Mouse (Mus musculus): ENCODE measurements around the gene Tagln2. TPM values are rescaled to one million over a fixed set of nuclear protein-coding genes. Genes with fewer than 3 reads are reported as not detected.
A peak's percentile ranks its signal among the peaks of the same experiment; 100 is the strongest.

Gene Tagln2
- polyA plus RNA-seq (2015; fragmentation: Nextera tagmentation; extraction: Ambion mirVana): 339 and 374 TPM in 2 replicates

GRCm38 (mm10) chr1:172499765-172500441 is at the start of gene Tagln2:
Gene Tagln2, plus strand, starts transcription at chr1:172500047.
- peak within 1 kb of the TSS; percentile 85 for H3K4me2 ChIP-seq (replicated peaks; ENCODE audit: low read depth)
- H3K9me3 ChIP-seq (ENCODE audit: control insufficient read depth): no peaks in the 10 kb centered on the region
- TF ChIP-seq CTCF (IDR thresholded peaks at IDR 0.05; ENCODE audit: low read depth): peak; percentile 60
- peak; percentile 64 for ATAC-seq
- WGBS: 1% methylated on average over 30 of the region's 30 CpGs
- H3K27me3 ChIP-seq (replicated peaks; ENCODE audit: control insufficient read depth, insufficient read depth, low read length): no peaks in the 10 kb centered on the region
- H3K27ac ChIP-seq (ENCODE audit: low read depth, low read length): peak within 1 kb of the TSS; percentile 93
- peaks cover 37% of the 10 kb centered on the region for H3K36me3 ChIP-seq (ENCODE audit: control insufficient read depth, insufficient read depth)
- H3K4me3 ChIP-seq (ENCODE audit: low read depth, low read length): peak within 1 kb of the TSS; percentile 76
- peak within 1 kb of the TSS; percentile 71 for H3K9ac ChIP-seq (ENCODE audit: low read depth, low read length)
- H3K4me1 ChIP-seq (replicated peaks; ENCODE audit: control insufficient read depth, insufficient read depth, low read length): peaks cover 17% of the 10 kb centered on the region

DNA sequence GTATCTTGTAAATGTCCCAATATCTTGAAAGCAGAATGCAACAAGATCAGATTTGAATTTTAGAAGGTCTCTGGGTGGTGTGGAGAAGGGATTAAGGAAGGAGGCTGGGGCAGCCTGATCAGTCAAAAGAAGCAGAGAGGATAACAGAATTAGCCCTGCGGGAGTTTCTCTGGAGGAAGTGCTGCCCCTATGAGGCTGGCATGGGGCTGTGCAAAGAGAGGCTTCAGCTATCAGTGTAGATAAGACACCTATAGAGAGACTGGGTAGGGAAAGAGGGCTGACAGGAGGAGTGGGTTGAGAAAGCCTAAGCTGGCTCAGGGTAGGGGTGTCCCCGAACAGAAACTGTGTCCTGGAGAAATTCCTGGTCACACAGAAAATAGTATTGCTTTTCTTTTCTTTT is 49.6 kb upstream of the Tagln2 start:
- H3K9me3 ChIP-seq (ENCODE audit: control insufficient read depth): no peaks in the 10 kb centered on the region
- peak; percentile 62 for TF ChIP-seq CTCF (IDR thresholded peaks at IDR 0.05; ENCODE audit: low read depth)
- peak; percentile 53; the same call in 1 of the 2 replicates for ATAC-seq
- H3K27me3 ChIP-seq (replicated peaks; ENCODE audit: control insufficient read depth, insufficient read depth, low read length): no peaks in the 10 kb centered on the region
- H3K4me3 ChIP-seq (ENCODE audit: low read depth, low read length): no peak overlapping the region
- no peaks in the 10 kb centered on the region for H3K36me3 ChIP-seq (ENCODE audit: control insufficient read depth, insufficient read depth)
- H3K4me2 ChIP-seq (replicated peaks; ENCODE audit: low read depth): no peak overlapping the region
- H3K27ac ChIP-seq (ENCODE audit: low read depth, low read length): no peak overlapping the region
- H3K9ac ChIP-seq (ENCODE audit: low read depth, low read length): no peak overlapping the region
- 0 out of 2 replicates have a peak, but pooled peaks cover 2% of the 10 kb centered on the region for H3K4me1 ChIP-seq (replicated peaks; ENCODE audit: control insufficient read depth, insufficient read depth, low read length)
- WGBS: 40% methylated on average over 2 of the region's 2 CpGs

- TF ChIP-seq CTCF (IDR thresholded peaks at IDR 0.05; ENCODE audit: low read depth): no peak
- H3K4me1 ChIP-seq (replicated peaks; ENCODE audit: control insufficient read depth, insufficient read depth, low read length): 0 out of 2 replicates have a peak, but pooled peaks cover 2% of the 10 kb centered on the region
- H3K9ac ChIP-seq (ENCODE audit: low read depth, low read length): no peak overlapping the region
- WGBS: 55% methylated on average over 17 of the region's 17 CpGs
- H3K9me3 ChIP-seq (ENCODE audit: control insufficient read depth): no peaks in the 10 kb centered on the region
- no peaks in the 10 kb centered on the region for H3K27me3 ChIP-seq (replicated peaks; ENCODE audit: control insufficient read depth, insufficient read depth, low read length)
- no peak overlapping the region for H3K4me3 ChIP-seq (ENCODE audit: low read depth, low read length)
- no peak overlapping the region for H3K27ac ChIP-seq (ENCODE audit: low read depth, low read length)
- no peak overlapping the region for H3K4me2 ChIP-seq (replicated peaks; ENCODE audit: low read depth)
- no peaks in the 10 kb centered on the region for H3K36me3 ChIP-seq (ENCODE audit: control insufficient read depth, insufficient read depth)
- no peak for ATAC-seq
Observed at GRCm38 (mm10) chr1:172450848-172451470, 48.9 kb upstream of the Tagln2 start.

GRCm38 (mm10) chr1:172452911-172453310 is 46.9 kb upstream of the Tagln2 start:
- 37% methylated on average over 2 of the region's 2 CpGs for WGBS
- no peak for ATAC-seq
- H3K4me1 ChIP-seq (replicated peaks; ENCODE audit: control insufficient read depth, insufficient read depth, low read length): 0 out of 2 replicates have a peak, but pooled peaks cover 2% of the 10 kb centered on the region
- no peak overlapping the region for H3K4me3 ChIP-seq (ENCODE audit: low read depth, low read length)
- no peaks in the 10 kb centered on the region for H3K36me3 ChIP-seq (ENCODE audit: control insufficient read depth, insufficient read depth)
- no peak overlapping the region for H3K27ac ChIP-seq (ENCODE audit: low read depth, low read length)
- H3K27me3 ChIP-seq (replicated peaks; ENCODE audit: control insufficient read depth, insufficient read depth, low read length): no peaks in the 10 kb centered on the region
- no peak overlapping the region for H3K9ac ChIP-seq (ENCODE audit: low read depth, low read length)
- no peak for TF ChIP-seq CTCF (IDR thresholded peaks at IDR 0.05; ENCODE audit: low read depth)
- H3K9me3 ChIP-seq (ENCODE audit: control insufficient read depth): no peaks in the 10 kb centered on the region
- no peak overlapping the region for H3K4me2 ChIP-seq (replicated peaks; ENCODE audit: low read depth)

DNA sequence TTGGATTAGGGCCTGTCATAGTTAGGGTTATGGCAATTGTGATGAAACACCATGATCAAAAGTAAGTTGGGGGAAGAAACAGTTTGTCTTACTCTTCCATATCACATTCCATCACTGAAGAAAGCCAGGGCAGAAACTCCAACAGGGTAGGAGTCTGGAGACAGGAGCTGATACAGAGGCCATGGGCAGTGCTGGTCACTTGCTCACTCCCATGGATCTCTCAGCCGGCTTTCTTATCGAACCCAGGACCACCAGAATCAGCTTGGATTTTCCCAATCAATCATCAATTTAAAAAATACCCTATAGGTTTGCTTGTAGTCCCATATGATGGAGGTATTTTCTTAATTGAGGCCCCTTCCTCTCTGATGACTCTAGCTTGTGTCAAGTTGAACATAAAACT is 46.0 kb upstream of the Tagln2 start:
- Histone ChIP-seq H3K36me3 (ENCODE audit: control insufficient read depth, insufficient read depth) (no peaks in the 10 kb centered on the region), H3K4me1 (replicated peaks; ENCODE audit: control insufficient read depth, insufficient read depth, low read length) (0 out of 2 replicates have a peak, but pooled peaks cover 2% of the 10 kb centered on the region), H3K27ac (ENCODE audit: low read depth, low read length) (no peak overlapping the region), H3K27me3 (replicated peaks; ENCODE audit: control insufficient read depth, insufficient read depth, low read length) (no peaks in the 10 kb centered on the region), H3K4me2 (replicated peaks; ENCODE audit: low read depth) (no peak overlapping the region), H3K9me3 (ENCODE audit: control insufficient read depth) (no peaks in the 10 kb centered on the region), H3K4me3 (ENCODE audit: low read depth, low read length) (no peak overlapping the region), H3K9ac (ENCODE audit: low read depth, low read length) (no peak overlapping the region)
- 88% methylated on average over 2 of the region's 2 CpGs for WGBS
- TF ChIP-seq CTCF (IDR thresholded peaks at IDR 0.05; ENCODE audit: low read depth): no peak
- ATAC-seq: no peak

DNA sequence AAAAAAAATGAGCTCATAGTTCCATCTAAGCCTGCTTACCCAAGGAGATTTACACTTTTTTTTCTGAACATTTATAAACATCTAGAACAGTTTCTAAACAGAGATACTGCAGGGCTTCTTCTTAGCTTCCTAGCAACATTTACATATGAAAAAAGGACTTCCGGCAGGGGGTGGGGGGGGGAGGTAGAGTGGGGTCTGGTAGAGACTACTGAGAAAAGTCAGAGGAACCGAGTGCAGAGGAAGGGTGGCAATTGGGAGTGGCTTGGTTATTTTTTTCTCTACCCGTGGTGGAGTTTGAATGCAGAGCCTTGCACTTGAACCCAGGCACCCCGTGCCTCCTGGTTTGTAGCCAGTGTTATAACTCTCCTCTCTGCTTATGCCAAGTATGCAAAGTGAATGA is 44.4 kb upstream of the Tagln2 start:
- Histone ChIP-seq H3K36me3 (ENCODE audit: control insufficient read depth, insufficient read depth) (no peaks in the 10 kb centered on the region), H3K4me2 (replicated peaks; ENCODE audit: low read depth) (no peak overlapping the region), H3K9me3 (ENCODE audit: control insufficient read depth) (no peaks in the 10 kb centered on the region), H3K9ac (ENCODE audit: low read depth, low read length) (no peak overlapping the region), H3K27me3 (replicated peaks; ENCODE audit: control insufficient read depth, insufficient read depth, low read length) (no peaks in the 10 kb centered on the region), H3K4me1 (replicated peaks; ENCODE audit: control insufficient read depth, insufficient read depth, low read length) (0 out of 2 replicates have a peak, but pooled peaks cover 6% of the 10 kb centered on the region), H3K27ac (ENCODE audit: low read depth, low read length) (no peak overlapping the region), H3K4me3 (ENCODE audit: low read depth, low read length) (no peak overlapping the region)
- TF ChIP-seq CTCF (IDR thresholded peaks at IDR 0.05; ENCODE audit: low read depth): no peak
- ATAC-seq: no peak
- 42% methylated on average over 4 of the region's 4 CpGs for WGBS
